Mouse (Mus musculus) liver, postnatal 0 days (tissue): ENCODE data around the gene Majin. TPM values are rescaled to one million over a fixed set of nuclear protein-coding genes. Genes with fewer than 3 reads are reported as not detected.

Source experiments
- ATAC-seq: fragments of 200-750 bp; cut with Nextera tagmentation; 2 replicates; pipeline ENCODE4 v1.8.0; 2017; ENCODE audit warnings: mild to moderate bottlenecking, moderate library complexity
- DNase-seq: peaks from one replicate; pipeline ENCODE4 v3.0.0-alpha.2; 2016
- H3K27ac ChIP-seq: fragments of 300-500 bp; sonication (generic); 2 replicates; pipeline ENCODE4 v1.5.1; 2014; ENCODE audit warnings: antibody characterized with exemption, moderate library complexity, mild to moderate bottlenecking, low read depth
- H3K27me3 ChIP-seq: fragments of 300-500 bp; sonication (generic); 2 replicates; pipeline ENCODE4 v1.6.1; 2014; ENCODE audit warnings: low read length, control low read depth, mixed read lengths; ENCODE audit not compliant: insufficient read depth
- H3K36me3 ChIP-seq: fragments of 300-500 bp; sonication (generic); replicated peaks from 2 replicates; pipeline ENCODE4 v1.6.1; 2014; ENCODE audit warnings: mild to moderate bottlenecking, control low read depth, low read length, moderate library complexity, mixed read lengths; ENCODE audit not compliant: insufficient read depth
- H3K4me1 ChIP-seq: fragments of 300-500 bp; sonication (generic); 2 replicates; pipeline ENCODE4 v1.6.1; 2014; ENCODE audit warnings: antibody characterized with exemption, mild to moderate bottlenecking, control low read depth; ENCODE audit not compliant: insufficient read depth
- H3K4me2 ChIP-seq: fragments of 300-500 bp; sonication (generic); 2 replicates; pipeline ENCODE4 v1.6.1; 2014; ENCODE audit warnings: low read depth, mild to moderate bottlenecking, low read length, moderate library complexity, mixed read lengths
- H3K4me3 ChIP-seq: fragments of 300-500 bp; sonication (generic); 2 replicates; pipeline ENCODE4 v1.5.1; 2014; ENCODE audit warnings: low read depth, low read length
- H3K9ac ChIP-seq: fragments of 300-500 bp; sonication (generic); replicated peaks from 2 replicates; pipeline ENCODE4 v1.6.1; 2014; ENCODE audit warnings: mild to moderate bottlenecking, moderate library complexity
- H3K9me3 ChIP-seq: fragments of 300-500 bp; sonication (generic); 2 replicates; pipeline ENCODE4 v1.6.1; 2016; ENCODE audit warnings: mild to moderate bottlenecking, control low read depth, low read length, mixed read lengths
- CTCF ChIP-seq: sonication (generic); IDR thresholded peaks from 2 replicates; pipeline ENCODE4 v1.5.1; 2016; ENCODE audit warnings: antibody characterized with exemption, low read depth
- EP300 ChIP-seq: IDR thresholded peaks from 2 replicates; pipeline ENCODE4 v1.6.1; 2016; ENCODE audit warnings: antibody characterized with exemption, low read depth, mild to moderate bottlenecking
- WGBS: fragments of 180-500 bp; shearing (Covaris S2); extraction: QIAGEN DNeasy Blood & Tissue Kit; methylation state at CpG from one replicate; pipeline ENCODE4 v1.1.7; 2014; ENCODE audit not compliant: insufficient replicate concordance; 5-methylcytosine and 5-hydroxymethylcytosine counted together
- polyA plus RNA-seq: library from polyadenylated mRNA; unstranded; fragments of >200 nt; fragmentation: Nextera tagmentation; extraction: Ambion mirVana; gene quantifications from 2 replicates; pipeline ENCODE4 v1.2.1, GENCODE M21; 2015

Majin gene
- polyA plus RNA-seq, 1 experiment from 2014 or later = not detected

- Histone ChIP-seq H3K9ac (no peak overlapping the region), H3K4me3 (no peak overlapping the region), H3K27ac (peak overlapping the region; percentile 83), H3K4me2 (no peak overlapping the region), H3K27me3 (no peaks in the 10 kb centered on the region), H3K36me3 (peaks cover 42% of the 10 kb centered on the region), H3K4me1 (peaks cover 16% of the 10 kb centered on the region), H3K9me3 (no peaks in the 10 kb centered on the region)
- no peak for TF ChIP-seq EP300
- TF ChIP-seq CTCF = peak; percentile 99
- DNase-seq = peak; percentile 89
- ATAC-seq = 0 out of 2 replicates have a peak, but pooled peaks have one; percentile 10
- WGBS = 54% methylated on average over 7 of the region's 7 CpGs
Measured at GRCm38 (mm10) chr19:6262222-6262621, 78.0 kb downstream of the Majin start.

GRCm38 (mm10) chr19:6262839-6263433 lies 78.7 kb downstream of the Majin start:
- TF ChIP-seq CTCF (no peak), EP300 (no peak)
- peaks cover 18% of the 10 kb centered on the region for H3K4me1 ChIP-seq
- peak overlapping the region; percentile 53 for H3K4me3 ChIP-seq
- ATAC-seq (peak; percentile 85), DNase-seq (peak; percentile 78)
- peaks cover 35% of the 10 kb centered on the region for H3K36me3 ChIP-seq
- peak overlapping the region; percentile 71 for H3K9ac ChIP-seq
- H3K27ac ChIP-seq = peak overlapping the region; percentile 83
- H3K4me2 ChIP-seq = peak overlapping the region; percentile 69
- no peaks in the 10 kb centered on the region for H3K9me3 ChIP-seq
- no peaks in the 10 kb centered on the region for H3K27me3 ChIP-seq
- WGBS = 57% methylated on average over 8 of the region's 8 CpGs

- H3K4me1 ChIP-seq = peaks cover 24% of the 10 kb centered on the region
Measured at GRCm38 (mm10) chr19:6264200-6264599, 80.0 kb downstream of the Majin start.

GRCm38 (mm10) chr19:6264945-6265344 lies 80.8 kb downstream of the Majin start:
- Histone ChIP-seq H3K36me3 (peaks cover 21% of the 10 kb centered on the region), H3K4me1 (peaks cover 26% of the 10 kb centered on the region), H3K9ac (peak overlapping the region; percentile 71; the same call in 1 of the 2 replicates), H3K4me2 (peak overlapping the region; percentile 69), H3K27ac (peak overlapping the region; percentile 39; the same call in 1 of the 2 replicates), H3K9me3 (no peaks in the 10 kb centered on the region), H3K27me3 (no peaks in the 10 kb centered on the region), H3K4me3 (peak overlapping the region; percentile 53; the same call in 1 of the 2 replicates)
- DNase-seq (no peak), ATAC-seq (no peak)
- 72% methylated on average over 8 of the region's 8 CpGs for WGBS
- no peak for TF ChIP-seq EP300
- no peak for TF ChIP-seq CTCF

More at GRCm38 (mm10) chr19:6264200-6264599, 80.0 kb downstream of the Majin start:
- Histone ChIP-seq H3K9me3 (no peaks in the 10 kb centered on the region), H3K4me2 (peak overlapping the region; percentile 69), H3K27me3 (no peaks in the 10 kb centered on the region), H3K4me3 (peak overlapping the region; percentile 53), H3K36me3 (peaks cover 23% of the 10 kb centered on the region), H3K27ac (peak overlapping the region; percentile 83), H3K9ac (peak overlapping the region; percentile 71)
- TF ChIP-seq CTCF (no peak), EP300 (no peak)
- DNase-seq = no peak
- WGBS = 41% methylated on average over 9 of the region's 9 CpGs
- no peak for ATAC-seq

GRCm38 (mm10) chr19:6265727-6266182 lies 81.6 kb downstream of the Majin start:
- DNase-seq (no peak), ATAC-seq (no peak)
- Histone ChIP-seq H3K9me3 (no peaks in the 10 kb centered on the region), H3K27ac (peak overlapping the region; percentile 55; the same call in 1 of the 2 replicates), H3K4me1 (peaks cover 34% of the 10 kb centered on the region), H3K4me3 (no peak overlapping the region), H3K4me2 (peak overlapping the region; percentile 69; the same call in 1 of the 2 replicates), H3K27me3 (no peaks in the 10 kb centered on the region), H3K36me3 (peaks cover 13% of the 10 kb centered on the region), H3K9ac (no peak overlapping the region)
- TF ChIP-seq CTCF = peak; percentile 36
- TF ChIP-seq EP300 = no peak
- 67% methylated on average over 6 of the region's 6 CpGs for WGBS

GRCm38 (mm10) chr19:6267306-6268169 lies 83.3 kb downstream of the Majin start:
- no peak for TF ChIP-seq EP300
- no peak for TF ChIP-seq CTCF
- Histone ChIP-seq H3K9me3 (no peaks in the 10 kb centered on the region), H3K36me3 (no peaks in the 10 kb centered on the region; the same call in 1 of the 2 replicates), H3K27me3 (no peaks in the 10 kb centered on the region), H3K27ac (peak overlapping the region; percentile 82), H3K4me2 (0 out of 2 replicates have a peak overlapping the region, but pooled peaks have one; percentile 11), H3K9ac (0 out of 2 replicates have a peak overlapping the region, but pooled peaks have one; percentile 22), H3K4me3 (no peak overlapping the region), H3K4me1 (peaks cover 47% of the 10 kb centered on the region)
- 50% methylated on average over 11 of the region's 11 CpGs for WGBS
- DNase-seq = no peak
- no peak for ATAC-seq
